Mouse (Mus musculus): ENCODE measurements around the gene Ccnf.

Gene Ccnf

GRCm38 (mm10) chr17:24223513-24223912, 27.8 kb downstream of the Ccnf start:
- no peak for DNase-seq (ENCODE audit: low spot score in 2 of 2)

GRCm38 (mm10) chr17:24222653-24223052, 28.6 kb downstream of the Ccnf start:
- DNase-seq (ENCODE audit: low spot score in 2 of 2): no peak

- DNase-seq (ENCODE audit: low spot score in 2 of 2): peak; percentile 86 to 89
These were observed 30.6 kb downstream of the Ccnf start, which contains the start of gene Tedc2 for GRCm38 (mm10) chr17:24220435-24221411. Gene Tedc2, minus strand, starts transcription at chr17:24220851.

- DNase-seq (ENCODE audit: low spot score in 2 of 2): no peak
These were observed 34.4 kb downstream of the Ccnf start for GRCm38 (mm10) chr17:24216836-24217235.

- no peak for DNase-seq (ENCODE audit: low spot score in 2 of 2)
These were observed 38.1 kb downstream of the Ccnf start for GRCm38 (mm10) chr17:24213186-24213585.

GRCm38 (mm10) chr17:24212441-24213018, 38.8 kb downstream of the Ccnf start:
- no peak for DNase-seq (ENCODE audit: low spot score in 2 of 2)

- peak; percentile 79 to 84 for DNase-seq (ENCODE audit: low spot score in 2 of 2)
These were observed 39.4 kb downstream of the Ccnf start for GRCm38 (mm10) chr17:24211631-24212440.

- DNase-seq (ENCODE audit: low spot score in 2 of 2): no peak
These were observed 40.7 kb downstream of the Ccnf start for GRCm38 (mm10) chr17:24210591-24210990.

GRCm38 (mm10) chr17:24209916-24210240, 41.4 kb downstream of the Ccnf start:
- DNase-seq (ENCODE audit: low spot score in 2 of 2): no peak

GRCm38 (mm10) chr17:24209043-24209915, 42.0 kb downstream of the Ccnf start, which contains the start of gene Ntn3:
Gene Ntn3, minus strand, starts transcription at chr17:24209531.
- DNase-seq (ENCODE audit: low spot score in 2 of 2): peak; percentile 45 to 53

GRCm38 (mm10) chr17:24208641-24209042, 42.6 kb downstream of the Ccnf start:
- DNase-seq (ENCODE audit: low spot score in 2 of 2): peak in 1 of 2 experiments; percentile 40

- peak in 1 of 2 experiments; percentile 25 for DNase-seq (ENCODE audit: low spot score in 2 of 2)
These were observed 43.3 kb downstream of the Ccnf start for GRCm38 (mm10) chr17:24207768-24208640.

- DNase-seq (ENCODE audit: low spot score in 2 of 2): peak; percentile 58 to 64
These were observed 44.6 kb downstream of the Ccnf start for GRCm38 (mm10) chr17:24206451-24207351.

GRCm38 (mm10) chr17:24205908-24206361, 45.3 kb downstream of the Ccnf start:
- DNase-seq (ENCODE audit: low spot score in 2 of 2): peak in 1 of 2 experiments; percentile 55

- peak; percentile 88 to 92 for DNase-seq (ENCODE audit: low spot score in 2 of 2)
These were observed 45.9 kb downstream of the Ccnf start, which contains the start of gene Tbc1d24 for GRCm38 (mm10) chr17:24205284-24205888. Gene Tbc1d24, minus strand, starts transcription at chr17:24205562.

GRCm38 (mm10) chr17:24204846-24205245, 46.4 kb downstream of the Ccnf start:
- no peak for DNase-seq (ENCODE audit: low spot score in 2 of 2)

- DNase-seq (ENCODE audit: low spot score in 2 of 2): no peak
These were observed 47.4 kb downstream of the Ccnf start for GRCm38 (mm10) chr17:24203611-24204534.
